Mouse (Mus musculus) left cerebral cortex, postnatal 14 days (tissue): Measurements from ENCODE around the gene Myh7. TPM values are rescaled to one million over a fixed set of nuclear protein-coding genes. Genes with fewer than 3 reads are reported as not detected.
A peak's percentile ranks its signal among the peaks of the same experiment; 100 is the strongest.
"Not testable (repeated sequence)": the region's sequence is repeated elsewhere in the genome, so short reads cannot be mapped to it uniquely, and the experiment has no call there.

ENCODE experiments used
- DNase-seq, 2 experiments: peaks; one replicate each; pipeline ENCODE4 v3.0.0; 2021 to 2022; ENCODE audit warnings: low spot score in 2 of 2, mixed read lengths in 1 of 2
- intact Hi-C: fragments of 180-260 bp; cut with DNase I; formaldehyde crosslinking; loops from one replicate; pipeline ENCODE4 v1.15.1; 2025
- total RNA-seq, 2 experiments: library from RNA; stranded (reverse); gene quantifications; 2 replicates each; pipeline ENCODE4 v1.2.3; 2021

Gene Myh7
- total RNA-seq, 2 experiments from 2014 or later, result 5.6 to 7.8 TPM

GRCm38 (mm10) chr14:54981934-54982333 lies 12.5 kb downstream of the Myh7 start:
- DNase-seq, result no peak
- intact Hi-C loops, result no loop called here

- intact Hi-C loops, result no loop called here
- DNase-seq, result no peak
Measured at GRCm38 (mm10) chr14:54978664-54979063, 15.8 kb downstream of the Myh7 start.

- no peak for DNase-seq
Measured at GRCm38 (mm10) chr14:54976633-54977032, 17.8 kb downstream of the Myh7 start, which contains the start of gene Gm17428. Gene Gm17428 (plus strand): TSS chr14:54976933.

GRCm38 (mm10) chr14:54974068-54974791 lies 20.2 kb downstream of the Myh7 start:
- DNase-seq, result peak; percentile 52 to 75
- intact Hi-C loops, result no loop called here

More at GRCm38 (mm10) chr14:54976633-54977032, 17.8 kb downstream of the Myh7 start, which contains the start of gene Gm17428:
- intact Hi-C loops, result no loop called here

- intact Hi-C loops, DNase-seq: not testable (repeated sequence)
Measured at GRCm38 (mm10) chr14:54972786-54973185, 21.6 kb downstream of the Myh7 start.

- no peak for DNase-seq
- intact Hi-C loops, result no loop called here
Measured at GRCm38 (mm10) chr14:54968344-54968743, 26.1 kb downstream of the Myh7 start.

- DNase-seq, result no peak
- intact Hi-C loops, result no loop called here
Measured at GRCm38 (mm10) chr14:54967874-54968273, 26.6 kb downstream of the Myh7 start.

- DNase-seq, result no peak
- intact Hi-C loops, result no loop called here
Measured at GRCm38 (mm10) chr14:54966320-54966977, 28.0 kb downstream of the Myh7 start, which contains the start of gene Myh6. Gene Myh6 (minus strand): TSS chr14:54966927.

GRCm38 (mm10) chr14:54965631-54966030 lies 28.8 kb downstream of the Myh7 start:
- intact Hi-C loops, result no loop called here
- DNase-seq, result no peak

GRCm38 (mm10) chr14:54965044-54965443 lies 29.4 kb downstream of the Myh7 start:
- DNase-seq, result no peak
- intact Hi-C loops, result no loop called here

GRCm38 (mm10) chr14:54963727-54964126 lies 30.7 kb downstream of the Myh7 start:
- intact Hi-C loops, result no loop called here
- no peak for DNase-seq

- no peak for DNase-seq
- intact Hi-C loops, result no loop called here
Measured at GRCm38 (mm10) chr14:54962714-54963113, 31.7 kb downstream of the Myh7 start.

- intact Hi-C loops, result no loop called here
- DNase-seq, result no peak
Measured at GRCm38 (mm10) chr14:54961487-54961886, 32.9 kb downstream of the Myh7 start.

- DNase-seq, result peak; percentile 53 to 68
- intact Hi-C loops, result no loop called here
Measured at GRCm38 (mm10) chr14:54960769-54961168, 33.7 kb downstream of the Myh7 start.

- intact Hi-C loops, DNase-seq: not testable (repeated sequence)
Measured at GRCm38 (mm10) chr14:54959853-54960613, 34.4 kb downstream of the Myh7 start.

- DNase-seq, result no peak
- intact Hi-C loops, result no loop called here
Measured at GRCm38 (mm10) chr14:54959197-54959596, 35.2 kb downstream of the Myh7 start.

- DNase-seq, result no peak
- intact Hi-C loops, result no loop called here
Measured at GRCm38 (mm10) chr14:54958503-54958902, 35.9 kb downstream of the Myh7 start.

GRCm38 (mm10) chr14:54956533-54956932 lies 37.9 kb downstream of the Myh7 start:
- DNase-seq, result no peak
- intact Hi-C loops, result no loop called here

- DNase-seq, result no peak
- intact Hi-C loops, result no loop called here
Measured at GRCm38 (mm10) chr14:54955481-54955880, 38.9 kb downstream of the Myh7 start.

- intact Hi-C loops, result loop anchor here (5.0 kb wide), 1 partner anchor 38 kb away; the partner anchor contains the start of gene Myh7
- DNase-seq, result no peak
Measured at GRCm38 (mm10) chr14:54954474-54954873, 40.0 kb downstream of the Myh7 start.
